Mouse (Mus musculus) retina, embryonic 14.5 days (tissue): Measurements from ENCODE around the gene Hspa1a.
"Not testable (repeated sequence)": the region's sequence is repeated elsewhere in the genome, so short reads cannot be mapped to it uniquely, and the experiment has no call there.

Experiments
- DNase-seq: peaks from one replicate; pipeline ENCODE4 v3.0.0-alpha.2; 2015; ENCODE audit warnings: low spot score

The Hspa1a gene

GRCm38 (mm10) chr17:34964640-34965049 is 7.3 kb downstream of the Hspa1a start:
- DNase-seq, result no peak

DNA sequence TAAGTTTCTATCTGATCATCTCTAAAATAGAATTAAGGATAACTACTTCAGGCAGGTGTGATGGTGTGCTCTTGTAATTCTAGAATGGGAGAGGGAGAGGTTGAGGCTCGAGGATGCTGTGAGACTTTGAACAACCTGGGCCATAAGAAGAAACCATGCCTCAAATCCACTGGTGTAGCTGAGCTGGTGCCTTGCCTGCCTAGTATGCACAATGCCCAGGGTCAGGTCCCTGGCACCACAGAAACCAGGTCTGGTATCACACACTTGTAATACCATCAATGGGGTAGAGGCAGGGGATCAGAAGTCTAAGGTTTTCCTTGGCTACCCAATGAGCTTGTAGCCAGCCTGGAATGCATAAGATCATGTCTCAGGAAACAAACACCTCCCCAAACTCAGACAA is 9.1 kb downstream of the Hspa1a start:
- DNase-seq, result no peak

GRCm38 (mm10) chr17:34962125-34962524 is 9.8 kb downstream of the Hspa1a start:
- no peak for DNase-seq

- no peak for DNase-seq
Observed at GRCm38 (mm10) chr17:34960702-34961493, 11.1 kb downstream of the Hspa1a start.

- DNase-seq, result no peak
Observed at GRCm38 (mm10) chr17:34959881-34960515, 12.0 kb downstream of the Hspa1a start.

- peak; percentile 80 for DNase-seq
Observed at GRCm38 (mm10) chr17:34959130-34959778, 12.7 kb downstream of the Hspa1a start, which contains the start of gene Hspa1b. Hspa1b (minus strand) TSS chr17:34959238.

- not testable (repeated sequence) for DNase-seq
Observed at GRCm38 (mm10) chr17:34958734-34959129, 13.2 kb downstream of the Hspa1a start.

- DNase-seq, result not testable (repeated sequence)
Observed at GRCm38 (mm10) chr17:34957966-34958365, 14.0 kb downstream of the Hspa1a start.

- not testable (repeated sequence) for DNase-seq
Observed at GRCm38 (mm10) chr17:34957291-34957690, 14.7 kb downstream of the Hspa1a start.

DNA sequence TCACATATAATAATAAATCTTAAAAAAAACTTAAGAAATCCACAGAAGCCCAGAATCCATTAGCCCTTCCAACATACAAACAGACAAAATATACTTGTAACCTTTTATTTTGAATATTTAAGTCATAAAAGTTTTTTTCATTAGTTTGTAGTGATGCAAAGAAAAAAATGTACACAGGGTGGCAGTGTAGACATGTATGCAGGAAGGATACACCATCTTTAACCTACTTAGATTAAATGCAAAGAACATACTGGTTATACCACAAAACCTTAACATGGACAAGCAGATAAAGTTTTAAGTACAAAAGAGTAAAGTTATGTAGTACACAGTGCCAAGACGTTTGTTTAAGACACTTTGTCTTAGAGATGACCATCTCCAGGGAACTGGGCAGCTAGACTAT is 15.6 kb downstream of the Hspa1a start:
- DNase-seq, result peak; percentile 52

DNA sequence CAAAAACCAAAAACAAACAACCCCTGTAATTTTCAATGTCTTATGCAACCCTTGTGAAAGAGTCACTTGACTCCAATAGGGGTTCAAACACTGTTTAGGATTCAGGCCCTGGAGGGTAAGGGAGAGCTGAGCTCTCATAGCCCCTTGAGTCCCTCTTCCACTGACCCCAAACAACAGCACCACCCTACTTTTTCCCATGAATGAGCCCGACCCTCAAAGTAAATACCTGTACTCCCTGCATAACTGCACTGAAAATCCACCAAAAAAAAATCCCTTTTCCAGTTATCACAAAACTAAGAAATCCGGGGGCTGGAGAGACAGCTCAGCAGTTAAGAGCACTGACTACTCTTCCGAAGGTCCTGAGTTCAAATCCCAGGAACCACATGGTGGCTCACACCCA is 16.1 kb downstream of the Hspa1a start:
- no peak for DNase-seq

- DNase-seq, result no peak
Observed at GRCm38 (mm10) chr17:34954831-34955230, 17.1 kb downstream of the Hspa1a start.

- DNase-seq, result no peak
Observed at GRCm38 (mm10) chr17:34953904-34954303, 18.1 kb downstream of the Hspa1a start.

DNA sequence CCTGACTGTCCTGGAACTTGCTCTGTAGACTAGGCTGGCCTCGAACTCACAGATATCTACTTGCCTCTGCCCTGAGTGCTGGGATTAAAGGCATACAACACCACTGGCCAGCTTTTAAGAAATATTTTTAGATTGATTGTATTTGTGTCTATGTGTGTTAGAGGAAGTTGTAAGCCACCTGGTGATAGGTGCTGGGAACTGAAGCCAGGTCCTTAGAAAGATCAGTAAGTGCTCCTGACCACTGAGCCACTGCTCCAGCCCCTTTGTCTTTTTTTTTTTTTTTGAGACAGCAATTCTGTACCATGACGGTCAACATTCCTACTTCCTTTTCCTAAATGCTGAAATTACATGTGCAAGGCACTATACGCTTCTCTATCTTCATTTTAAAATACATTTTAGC is 18.7 kb downstream of the Hspa1a start:
- DNase-seq, result no peak

- DNase-seq, result peak; percentile 87
Observed at GRCm38 (mm10) chr17:34952378-34953040, 19.4 kb downstream of the Hspa1a start.

DNA sequence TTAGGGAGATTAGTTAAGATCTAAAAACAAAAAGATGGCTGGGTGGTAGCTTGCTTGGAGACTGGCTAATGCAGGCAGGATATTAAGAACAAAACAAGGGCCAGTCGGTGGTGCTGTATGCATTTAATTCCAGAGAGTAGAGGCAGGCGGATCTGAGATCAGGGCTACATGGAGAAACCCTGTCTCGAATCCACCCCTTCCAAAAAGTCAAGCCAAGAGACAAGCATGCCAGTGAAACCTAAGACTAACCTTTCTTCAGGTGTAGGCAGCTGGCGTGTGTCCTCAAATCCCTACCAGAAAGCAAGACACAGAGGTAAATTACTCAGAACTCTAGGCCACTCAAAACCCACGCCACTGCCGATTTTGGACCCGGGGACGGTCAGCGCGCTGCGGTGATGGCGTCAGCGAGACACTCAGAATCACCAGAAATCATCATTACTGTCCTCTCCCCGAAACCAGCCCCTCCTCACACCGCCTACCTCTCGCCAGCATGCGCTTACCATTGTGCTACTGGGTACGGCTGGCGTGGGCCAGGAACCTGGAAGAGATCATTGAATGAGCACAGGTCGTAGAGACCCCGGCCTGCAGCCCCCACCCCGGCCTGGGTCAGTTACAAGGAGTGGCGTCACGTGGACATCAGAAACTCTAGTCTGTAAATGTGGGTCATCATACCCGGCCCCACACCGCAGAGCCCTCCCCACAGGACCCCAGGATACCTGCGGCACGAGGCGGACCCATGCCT is 20.1 kb downstream of the Hspa1a start:
- no peak for DNase-seq

- no peak for DNase-seq
Observed at GRCm38 (mm10) chr17:34950514-34951455, 21.2 kb downstream of the Hspa1a start.

DNA sequence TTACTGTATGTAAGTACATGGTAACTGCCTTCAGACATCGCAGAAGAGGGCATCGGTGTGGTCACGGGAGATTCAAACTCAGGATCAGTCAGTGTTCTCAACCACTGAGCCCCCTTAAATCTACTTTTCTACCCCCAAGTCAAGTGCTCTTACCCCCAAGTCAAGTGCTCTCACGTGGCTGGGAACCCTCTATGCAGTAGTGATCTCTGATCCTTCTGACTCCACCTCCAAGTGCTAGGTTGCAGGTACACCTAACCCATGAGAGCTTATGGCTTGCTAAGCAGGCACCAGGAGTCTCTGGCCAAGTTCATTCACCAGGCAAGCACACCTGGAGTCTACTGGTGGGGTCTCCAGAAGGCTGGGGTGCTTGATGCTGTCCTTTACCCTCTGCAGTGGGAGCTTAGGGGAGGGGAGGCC is 22.4 kb downstream of the Hspa1a start:
- no peak for DNase-seq

DNA sequence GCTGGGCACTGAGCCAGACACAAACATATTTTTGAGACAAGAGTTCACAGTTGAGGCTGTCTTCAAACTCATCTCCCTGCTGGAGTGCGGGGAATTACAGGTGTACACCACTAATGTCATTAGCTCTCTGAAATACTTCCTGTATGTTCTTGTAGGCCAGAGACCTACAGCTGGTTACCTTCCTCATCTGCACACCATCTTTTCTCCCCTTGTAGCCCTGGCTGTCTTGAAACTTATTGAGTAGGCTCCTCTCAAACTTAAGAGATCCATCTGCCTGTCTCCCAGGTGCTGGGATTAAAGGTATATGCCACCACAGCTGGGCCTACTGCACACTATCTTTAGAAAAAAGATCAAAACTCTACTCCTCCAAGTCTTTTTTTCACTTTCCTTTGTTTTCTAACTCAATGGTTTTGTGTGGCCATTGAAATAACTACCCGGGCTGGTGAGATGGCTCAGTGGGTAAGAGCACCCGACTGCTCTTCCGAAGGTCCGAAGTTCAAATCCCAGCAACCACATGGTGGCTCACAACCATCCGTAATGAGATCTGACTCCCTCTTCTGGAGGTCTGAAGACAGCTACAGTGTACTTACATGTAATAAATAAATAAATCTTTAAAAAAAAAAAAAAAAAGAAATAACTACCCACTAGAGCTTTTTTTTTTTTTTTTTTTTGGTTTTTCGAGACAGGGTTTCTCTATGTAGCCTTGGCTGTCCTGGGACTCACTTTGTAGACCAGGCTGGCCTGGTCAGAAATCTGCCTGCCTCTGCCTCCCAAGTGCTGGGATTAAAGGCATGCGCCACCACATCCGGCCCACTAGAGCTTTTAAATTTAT is 23.0 kb downstream of the Hspa1a start:
- not testable (repeated sequence) for DNase-seq

DNA sequence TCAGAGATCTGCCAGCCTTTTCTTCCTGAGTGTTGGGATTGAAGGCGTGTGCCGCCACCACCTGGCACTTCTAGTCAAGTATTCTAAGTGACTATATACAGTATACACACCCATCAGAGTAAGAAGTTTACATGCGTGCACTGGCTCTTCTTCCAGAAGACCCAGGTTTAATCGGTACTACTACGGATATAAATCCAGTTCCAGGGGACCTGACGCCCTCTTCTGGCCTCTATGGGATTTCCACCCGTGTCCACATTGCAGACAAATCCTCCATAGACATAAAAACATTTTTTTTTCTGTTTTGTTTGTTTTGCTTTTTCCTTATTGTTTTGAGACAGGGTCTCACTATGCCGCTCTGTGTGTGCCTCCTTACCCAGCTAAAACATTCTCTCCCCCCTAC is 24.4 kb downstream of the Hspa1a start:
- peak; percentile 60 for DNase-seq
